Mouse (Mus musculus) heart, adult 18-20 months (tissue): ENCODE measurements around the gene Cttnbp2. TPM values are rescaled to one million over a fixed set of nuclear protein-coding genes. Genes with fewer than 3 reads are reported as not detected.

ENCODE experiments used
- DNase-seq, 2 experiments: peaks; one replicate each; pipeline ENCODE4 v3.0.0; 2021 to 2022; ENCODE audit warnings: mixed read lengths in 1 of 2
- total RNA-seq, 2 experiments: library from RNA; stranded (reverse); gene quantifications; 2 replicates each; pipeline ENCODE4 v1.2.3; 2021

Gene Cttnbp2
- total RNA-seq, 2 experiments from 2014 or later, result 1.5 to 2.0 TPM

GRCm38 (mm10) chr6:18467777-18468176 is 46.9 kb downstream of the Cttnbp2 start:
- no peak for DNase-seq

DNA sequence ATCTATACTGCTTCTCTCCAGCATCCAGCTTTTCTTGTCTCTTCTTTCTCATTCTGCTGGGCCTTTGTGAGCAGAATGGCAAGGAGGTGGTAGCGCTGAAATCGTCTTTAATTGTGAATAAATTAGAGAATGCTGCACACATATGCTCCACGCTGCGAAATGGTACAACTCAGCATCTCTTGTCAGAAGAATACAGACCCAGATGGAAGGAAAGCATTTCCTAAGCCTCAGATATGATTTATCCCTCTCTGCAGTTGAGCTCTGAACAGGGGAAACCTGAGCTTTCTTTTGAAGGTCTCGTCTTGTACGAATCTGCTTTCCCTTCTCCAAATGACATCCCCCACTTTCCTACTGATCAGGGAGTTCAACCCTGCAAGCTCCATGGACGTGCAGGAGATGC is 48.4 kb downstream of the Cttnbp2 start:
- no peak for DNase-seq

GRCm38 (mm10) chr6:18465626-18466025 is 49.0 kb downstream of the Cttnbp2 start:
- no peak for DNase-seq

- no peak for DNase-seq
Observed at GRCm38 (mm10) chr6:18459657-18460056, 55.0 kb downstream of the Cttnbp2 start.

DNA sequence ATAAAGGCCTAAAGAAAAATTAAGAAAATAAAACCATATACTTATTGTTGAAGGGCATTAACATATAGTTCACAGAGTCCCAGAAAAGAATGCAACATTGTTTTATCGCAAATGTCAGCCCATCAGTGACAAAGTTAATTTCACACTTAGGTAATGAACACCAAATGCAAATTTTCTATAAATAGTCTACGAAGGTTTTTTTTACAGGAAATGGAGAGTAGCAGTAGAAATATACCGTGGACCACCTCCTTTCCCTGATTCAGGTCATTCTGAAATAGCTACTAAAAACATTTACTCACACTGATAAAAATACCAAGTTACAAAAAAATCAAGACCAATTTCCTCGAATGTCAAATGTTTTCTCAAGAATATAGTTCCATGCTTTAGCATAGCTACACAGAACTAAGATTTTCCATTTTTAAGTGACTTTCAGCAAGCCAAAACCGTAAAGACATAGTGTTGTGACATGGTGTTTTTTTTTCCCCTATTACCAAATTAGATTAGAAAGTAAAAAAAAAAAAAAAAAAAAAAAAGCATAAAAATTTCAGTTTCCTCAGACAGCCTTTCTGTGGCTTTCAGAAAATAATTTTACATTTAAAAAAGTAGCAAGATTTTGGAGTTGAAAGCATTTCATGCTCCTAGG is 64.0 kb downstream of the Cttnbp2 start:
- DNase-seq, result no peak

DNA sequence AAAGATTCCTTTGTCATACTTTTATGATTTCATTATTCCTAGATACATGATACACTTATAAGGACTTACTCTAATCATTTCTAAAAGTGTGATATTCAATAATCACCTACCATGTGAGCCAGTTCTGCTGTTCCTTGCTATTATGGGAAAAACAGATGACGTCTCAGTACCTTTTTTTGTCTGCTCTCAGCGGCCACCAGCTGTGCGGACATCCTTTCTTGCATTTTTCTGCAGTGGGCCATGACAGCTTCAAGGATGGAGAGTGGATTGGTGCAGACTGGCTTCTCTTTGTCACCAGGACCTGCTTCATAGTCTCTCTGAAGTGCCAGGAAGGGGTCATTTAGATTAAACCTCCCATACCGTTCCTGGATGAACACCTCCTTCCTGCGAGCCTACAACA is 66.6 kb downstream of the Cttnbp2 start:
- DNase-seq, result no peak

DNA sequence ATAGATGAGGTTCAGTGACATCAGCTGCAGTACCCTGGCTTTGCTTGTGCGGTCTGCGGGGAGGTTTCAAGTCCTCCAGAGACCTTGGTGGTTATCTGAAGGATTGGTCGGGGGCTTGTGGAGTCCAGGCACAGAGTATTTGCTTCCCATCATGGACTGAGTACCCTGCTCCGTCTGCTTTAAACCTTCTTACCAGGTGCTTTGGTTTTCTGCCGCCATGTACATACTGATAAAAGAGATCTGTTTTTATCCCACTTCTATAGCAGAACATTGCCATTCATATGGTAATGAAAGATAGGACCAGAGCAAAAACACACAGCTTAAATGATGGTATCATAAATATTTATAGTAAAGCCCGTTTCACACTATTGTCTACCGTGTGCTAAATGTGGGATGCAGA is 67.7 kb downstream of the Cttnbp2 start:
- no peak for DNase-seq

DNA sequence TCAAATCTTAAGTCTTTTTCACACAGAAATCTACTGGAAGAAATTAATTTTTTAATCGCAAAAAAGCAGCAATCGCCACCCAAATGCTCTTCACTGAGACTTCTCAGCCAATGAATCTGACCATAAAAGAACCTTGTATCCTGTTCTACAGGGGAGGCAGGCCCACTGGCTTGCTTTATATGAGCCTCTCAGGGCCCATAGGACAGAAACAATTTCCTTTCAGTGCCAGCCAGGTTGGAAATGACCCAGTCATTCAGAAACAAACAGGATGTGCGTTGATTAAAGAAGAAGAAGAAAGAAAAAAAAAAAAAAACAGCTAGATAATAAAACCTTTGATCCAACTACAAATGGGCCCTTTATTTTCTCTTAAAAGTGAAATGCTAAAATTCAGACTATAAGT is 68.3 kb downstream of the Cttnbp2 start:
- DNase-seq, result no peak

DNA sequence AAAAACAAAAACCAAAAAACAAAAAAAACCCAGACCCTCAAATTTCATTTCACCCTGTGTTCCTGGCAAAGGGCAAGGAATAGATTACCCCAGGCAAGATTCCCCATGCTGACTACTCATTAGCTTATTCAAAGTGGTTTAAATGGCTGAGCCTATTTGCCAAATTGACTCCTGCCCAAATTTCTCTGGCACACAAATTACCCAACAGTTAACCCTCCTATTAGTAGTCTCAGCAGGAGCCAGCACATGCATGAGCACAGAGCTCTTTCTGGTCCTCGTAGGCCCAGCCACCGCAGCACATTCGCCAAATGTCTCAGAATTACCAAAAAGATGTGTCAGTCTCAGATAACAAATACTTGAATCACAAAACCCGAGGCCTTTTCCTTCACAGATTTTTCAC is 68.9 kb downstream of the Cttnbp2 start:
- peak; percentile 15 to 39 for DNase-seq

- DNase-seq, result no peak
Observed at GRCm38 (mm10) chr6:18442303-18442702, 72.3 kb downstream of the Cttnbp2 start.

DNA sequence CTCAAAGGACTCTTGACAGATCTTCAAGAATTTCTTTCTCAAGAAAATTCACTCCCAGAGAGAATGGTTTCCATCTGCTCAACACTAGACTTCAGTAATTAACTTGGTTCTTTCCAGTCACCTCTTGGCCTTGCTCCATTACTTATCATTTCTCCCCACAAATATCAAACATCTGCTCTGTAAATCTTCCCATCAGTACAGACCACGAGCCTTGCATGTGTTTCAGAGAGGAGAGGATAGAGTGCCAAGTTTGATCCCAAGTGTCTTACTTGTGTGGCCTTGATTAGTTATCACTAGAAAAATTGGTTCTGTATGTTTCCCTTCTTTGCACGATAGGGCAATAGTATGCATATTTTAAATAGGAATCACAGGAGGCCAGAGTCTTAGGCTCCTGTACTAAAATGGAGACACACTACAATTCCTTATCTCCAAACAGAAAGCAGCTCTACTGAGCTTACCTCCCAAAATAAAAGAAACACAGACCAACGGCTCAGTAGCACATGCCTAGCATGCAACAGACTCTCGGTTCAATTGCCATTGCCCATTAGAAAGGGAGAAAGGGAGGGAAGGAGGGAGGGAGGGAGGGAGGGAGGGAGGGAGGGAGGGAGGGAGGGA is 73.6 kb downstream of the Cttnbp2 start:
- no peak for DNase-seq

GRCm38 (mm10) chr6:18436127-18436812 is 78.4 kb downstream of the Cttnbp2 start:
- no peak for DNase-seq

DNA sequence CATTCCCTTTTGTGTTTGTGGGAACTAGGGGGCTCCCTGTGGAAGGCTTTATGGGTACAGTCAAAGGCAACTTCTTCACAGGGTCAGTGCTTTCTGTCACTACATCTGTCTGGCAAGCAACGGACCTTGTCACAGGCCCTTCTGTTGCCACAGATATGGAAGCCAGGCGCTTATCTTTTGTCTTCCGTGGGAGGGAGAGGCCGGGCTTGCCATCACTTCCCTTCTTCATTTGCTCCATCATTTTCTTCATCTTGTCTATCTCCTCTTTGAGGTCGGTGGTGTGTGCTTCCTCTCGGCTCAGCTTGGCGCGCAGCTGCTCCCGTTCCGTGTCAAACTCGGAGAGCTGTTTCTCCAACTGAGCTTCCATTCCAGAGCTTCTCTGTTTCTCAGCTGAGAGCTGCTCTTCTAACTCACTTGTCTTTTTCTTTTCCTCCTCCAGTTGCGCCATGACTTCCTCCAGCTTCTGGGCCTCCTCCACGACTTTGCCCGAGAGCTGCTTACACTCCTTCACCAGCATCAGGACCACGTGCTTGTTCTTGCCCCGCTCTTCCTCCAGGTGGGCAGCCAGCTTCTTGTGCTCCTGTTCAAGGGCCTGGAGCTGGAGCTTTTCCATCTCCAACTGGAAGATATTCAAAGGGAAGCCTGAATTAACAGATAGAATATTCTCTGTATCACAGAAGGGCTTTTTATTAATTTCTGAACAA is 79.7 kb downstream of the Cttnbp2 start:
- DNase-seq, result no peak

DNA sequence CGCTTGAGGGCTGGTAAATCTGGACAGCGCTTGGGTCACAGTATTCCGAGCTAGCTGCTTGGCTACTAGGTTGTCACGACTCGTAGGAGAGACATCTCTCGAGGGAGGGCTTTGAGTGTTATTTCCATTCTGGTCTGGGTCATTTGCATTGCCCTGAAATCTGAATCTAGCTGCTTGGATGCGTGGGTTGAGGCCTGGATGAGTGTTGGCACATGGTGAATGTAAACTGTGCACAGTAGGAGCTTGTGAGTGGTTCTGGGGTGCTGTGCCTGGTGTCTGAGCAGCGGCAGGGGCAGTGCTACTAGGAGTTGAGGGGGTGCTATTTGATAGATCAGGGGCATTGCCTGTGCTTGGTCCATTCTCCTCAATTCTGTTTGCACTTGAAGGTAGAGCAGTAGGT is 80.3 kb downstream of the Cttnbp2 start:
- no peak for DNase-seq

DNA sequence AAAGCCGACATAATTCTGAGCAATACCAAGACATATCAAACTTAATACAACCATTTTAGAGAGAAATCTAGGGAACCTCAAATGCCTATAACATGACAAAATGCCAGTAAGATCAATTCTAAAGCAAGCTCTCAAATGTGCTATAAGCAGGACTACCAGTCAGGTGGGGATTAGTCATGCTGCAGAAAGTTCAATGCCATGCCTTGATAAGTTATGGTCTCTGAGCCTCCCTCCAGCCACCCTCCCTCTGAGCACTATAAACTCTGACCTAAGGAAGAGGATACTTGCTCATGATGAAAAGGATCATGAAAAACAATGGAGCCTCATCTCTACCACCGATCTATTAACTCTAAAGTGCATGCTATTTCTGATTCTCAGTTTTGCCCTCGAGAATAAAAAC is 82.3 kb downstream of the Cttnbp2 start:
- no peak for DNase-seq

DNA sequence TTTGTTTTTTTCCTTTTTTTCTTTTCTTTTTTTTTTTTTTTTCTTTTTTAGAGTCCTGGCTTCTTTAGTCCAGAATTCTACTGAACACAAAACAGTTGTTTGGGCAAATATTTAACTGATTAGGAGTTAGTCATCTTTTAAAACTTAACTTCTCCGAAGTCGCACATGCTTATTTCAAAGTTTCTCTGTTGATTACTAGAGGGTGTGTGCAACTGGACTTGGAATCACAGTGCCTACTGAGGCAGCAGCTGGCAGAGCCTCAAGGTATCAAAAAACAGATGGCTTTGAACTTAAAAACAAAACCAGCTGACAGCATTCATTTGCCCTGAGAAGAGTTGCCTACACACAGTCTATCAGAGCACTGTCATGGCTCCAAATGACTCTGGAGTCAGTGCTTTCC is 82.8 kb downstream of the Cttnbp2 start:
- DNase-seq, result no peak

GRCm38 (mm10) chr6:18430062-18430461 is 84.6 kb downstream of the Cttnbp2 start:
- no peak for DNase-seq

DNA sequence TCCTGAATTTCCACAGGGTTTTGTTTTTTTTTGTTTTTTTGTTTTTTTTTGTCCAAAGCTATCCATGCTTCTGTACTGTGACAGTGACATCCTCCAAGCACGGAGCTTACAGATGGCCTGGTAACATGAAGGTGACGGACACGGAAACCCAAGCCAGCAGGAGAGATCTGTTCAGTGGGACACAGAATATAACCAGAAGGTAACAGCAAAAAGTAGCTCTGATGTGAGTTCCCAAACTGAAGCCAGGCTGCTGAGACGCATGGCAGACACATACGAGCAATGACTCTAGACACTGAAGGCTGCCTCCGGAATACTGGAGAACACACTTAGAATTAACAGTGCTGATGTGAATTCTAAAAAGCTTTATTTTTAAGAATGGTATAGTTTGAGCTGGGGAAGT is 89.8 kb downstream of the Cttnbp2 start:
- DNase-seq, result no peak

DNA sequence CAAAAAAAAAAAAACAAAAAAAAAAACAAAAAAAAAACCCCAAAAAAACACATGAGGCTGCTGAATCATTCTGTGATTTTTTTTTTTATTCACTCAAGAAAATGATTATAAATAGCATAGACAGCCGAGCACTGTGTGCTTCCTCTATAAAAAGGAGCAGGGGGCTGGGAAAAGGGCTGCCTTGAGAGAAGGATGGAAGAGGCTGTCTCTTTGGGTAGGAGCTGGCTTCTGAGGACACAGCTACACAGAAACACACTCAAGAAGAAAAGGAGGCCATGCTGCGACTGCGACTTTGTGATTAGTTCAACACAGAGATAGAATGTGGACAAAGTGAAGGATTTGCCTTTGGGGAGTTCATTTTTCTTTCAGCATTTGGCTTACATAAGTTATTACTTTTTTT is 90.3 kb downstream of the Cttnbp2 start:
- no peak for DNase-seq

DNA sequence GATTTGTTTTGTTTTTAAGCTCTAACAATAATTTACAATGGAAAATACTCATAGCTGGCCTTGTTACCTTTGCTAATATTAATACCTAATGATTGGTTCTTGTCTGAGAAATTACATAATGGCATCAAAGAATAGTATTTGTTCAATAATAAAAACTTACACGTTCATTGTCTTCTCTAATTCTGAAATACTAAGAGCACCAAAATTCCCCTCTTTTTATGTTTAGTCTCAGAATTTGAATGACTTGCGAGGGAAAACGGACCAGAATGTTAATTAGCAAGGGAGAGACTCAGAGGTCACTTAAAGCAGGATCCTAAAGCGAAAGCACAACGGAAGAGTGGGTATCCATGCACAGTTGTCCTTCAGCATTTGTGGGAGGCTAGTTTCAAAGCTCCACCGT is 91.5 kb downstream of the Cttnbp2 start:
- DNase-seq, result no peak

GRCm38 (mm10) chr6:18421561-18421960 is 93.1 kb downstream of the Cttnbp2 start:
- no peak for DNase-seq

GRCm38 (mm10) chr6:18420660-18421059 is 94.0 kb downstream of the Cttnbp2 start:
- no peak for DNase-seq

DNA sequence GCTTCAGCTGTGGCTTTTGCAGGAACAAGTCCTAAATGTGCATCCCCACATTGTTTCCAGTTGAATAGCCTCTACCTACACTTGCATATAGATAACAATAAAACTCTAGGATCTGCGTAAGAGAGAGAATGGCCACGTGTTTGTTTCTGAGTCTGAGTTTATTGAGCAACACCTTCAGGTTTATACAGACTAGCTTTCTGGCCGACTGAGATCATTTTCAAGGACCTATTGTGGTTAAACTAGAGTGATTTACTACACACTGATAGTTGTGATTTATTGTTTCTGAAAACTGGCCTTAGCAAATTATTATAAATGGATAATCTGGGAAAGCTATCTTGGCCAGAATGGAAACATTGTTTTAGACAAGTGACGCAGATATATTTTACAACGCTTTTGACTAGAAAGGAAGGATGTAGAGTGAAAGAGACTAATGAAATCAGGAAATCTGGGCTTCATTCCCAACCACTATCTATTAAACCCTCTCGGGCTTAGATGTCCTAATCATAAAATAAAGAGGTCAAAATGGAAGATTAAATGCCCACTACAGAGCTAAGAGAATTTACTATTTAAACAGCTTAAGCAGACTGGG is 96.7 kb downstream of the Cttnbp2 start:
- no peak for DNase-seq
